Mouse (Mus musculus): ENCODE measurements around the gene Gemin8. TPM values are rescaled to one million over a fixed set of nuclear protein-coding genes. Genes with fewer than 3 reads are reported as not detected.

Gene Gemin8
- polyA plus RNA-seq, 1 experiment, result not detected

DNA sequence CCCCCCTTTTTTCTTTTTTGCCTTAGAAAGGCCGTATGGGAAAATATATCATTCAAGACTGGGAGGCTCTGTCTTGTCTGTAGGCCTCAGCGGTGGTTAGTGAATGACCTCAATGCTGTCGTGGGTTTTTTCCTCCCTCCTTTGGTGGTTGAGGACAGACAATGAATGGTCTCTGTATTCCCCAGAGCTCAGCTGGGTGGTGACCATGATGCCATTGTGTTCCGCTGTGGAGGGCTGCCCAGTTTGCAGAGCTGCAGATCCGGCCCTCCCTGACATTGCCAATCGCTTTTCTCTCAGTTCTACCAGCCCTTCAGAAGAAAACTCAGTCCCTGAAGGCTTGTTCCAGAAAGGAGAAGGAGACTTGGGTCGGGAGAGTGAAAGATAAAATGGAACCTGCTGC lies 3.5 kb downstream of the Gemin8 start:
- Histone ChIP-seq H3K4me1 (ENCODE audit: control insufficient read depth, insufficient read depth, low read length) (peaks cover 3% of the 10 kb centered on the region; the same call in 1 of the 2 replicates), H3K4me3 (ENCODE audit: insufficient read depth, low read depth, low read length) (no peak overlapping the region), H3K27ac (ENCODE audit: insufficient read depth, low read depth, low read length) (0 out of 2 replicates have a peak overlapping the region, but pooled peaks have one; percentile 73)
- WGBS, result 59% methylated on average over 7 of the region's 7 CpGs
- TF ChIP-seq CTCF (IDR thresholded peaks at IDR 0.05; ENCODE audit: insufficient read depth, low read depth, low read length) (no peak), POLR2A (IDR thresholded peaks at IDR 0.05; ENCODE audit: insufficient read depth, low read depth, low read length) (no peak)

DNA sequence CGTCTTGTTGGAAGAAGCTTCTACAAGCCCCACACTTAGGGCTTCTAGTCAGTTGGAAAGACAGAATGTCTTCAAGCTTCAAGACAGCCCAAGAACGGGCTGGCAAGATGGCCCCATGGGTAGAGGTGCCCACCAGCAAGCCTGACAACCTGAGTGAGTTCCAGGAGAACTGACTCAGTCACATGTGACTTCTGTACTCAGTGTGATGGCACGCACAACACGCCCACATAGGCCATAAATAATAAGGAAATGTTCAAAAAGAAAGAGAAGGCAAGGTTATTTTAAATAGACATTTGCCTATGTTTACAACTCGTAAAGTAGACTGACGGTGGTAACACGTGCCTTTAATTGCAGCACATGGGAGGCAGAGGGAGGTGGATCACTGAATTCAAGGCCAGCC lies 7.7 kb downstream of the Gemin8 start:
- no peak overlapping the region for H3K27ac ChIP-seq (ENCODE audit: insufficient read depth, low read depth, low read length)
- 95% methylated on average over 7 of the region's 7 CpGs for WGBS
- no peak overlapping the region for H3K4me3 ChIP-seq (ENCODE audit: insufficient read depth, low read depth, low read length)

DNA sequence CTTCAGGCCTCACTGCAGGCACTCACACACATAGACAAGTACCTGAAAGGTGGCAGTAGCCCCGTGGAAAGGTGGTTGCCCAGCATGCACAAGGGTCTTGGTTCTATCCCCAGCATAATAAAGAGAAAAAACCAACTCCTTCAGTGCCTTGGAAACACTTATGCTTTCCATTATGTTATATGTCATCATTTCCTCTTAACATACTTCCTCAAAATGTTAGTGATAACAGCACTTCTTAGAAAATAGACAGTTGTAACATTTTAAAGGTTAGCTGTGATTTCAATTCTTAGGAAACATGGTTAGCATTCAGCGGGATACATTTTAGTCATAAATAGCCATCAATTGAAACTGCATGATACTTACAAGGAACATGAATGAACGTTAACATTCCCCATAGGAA lies 12.8 kb downstream of the Gemin8 start:
- H3K4me1 ChIP-seq (ENCODE audit: control insufficient read depth, insufficient read depth, low read length), result 0 out of 2 replicates have a peak, but pooled peaks cover under 1% of the 10 kb centered on the region
- TF ChIP-seq POLR2A (IDR thresholded peaks at IDR 0.05; ENCODE audit: insufficient read depth, low read depth, low read length) (no peak), CTCF (IDR thresholded peaks at IDR 0.05; ENCODE audit: insufficient read depth, low read depth, low read length) (no peak)
- WGBS, result 89% methylated on average over 3 of the region's 3 CpGs
- H3K27ac ChIP-seq (ENCODE audit: insufficient read depth, low read depth, low read length), result no peak overlapping the region
- no peak overlapping the region for H3K4me3 ChIP-seq (ENCODE audit: insufficient read depth, low read depth, low read length)

More for the DNA sequence above, 7.7 kb downstream of the Gemin8 start:
- H3K4me1 ChIP-seq (ENCODE audit: control insufficient read depth, insufficient read depth, low read length), result no peaks in the 10 kb centered on the region
- TF ChIP-seq CTCF (IDR thresholded peaks at IDR 0.05; ENCODE audit: insufficient read depth, low read depth, low read length) (no peak), POLR2A (IDR thresholded peaks at IDR 0.05; ENCODE audit: insufficient read depth, low read depth, low read length) (no peak)

DNA sequence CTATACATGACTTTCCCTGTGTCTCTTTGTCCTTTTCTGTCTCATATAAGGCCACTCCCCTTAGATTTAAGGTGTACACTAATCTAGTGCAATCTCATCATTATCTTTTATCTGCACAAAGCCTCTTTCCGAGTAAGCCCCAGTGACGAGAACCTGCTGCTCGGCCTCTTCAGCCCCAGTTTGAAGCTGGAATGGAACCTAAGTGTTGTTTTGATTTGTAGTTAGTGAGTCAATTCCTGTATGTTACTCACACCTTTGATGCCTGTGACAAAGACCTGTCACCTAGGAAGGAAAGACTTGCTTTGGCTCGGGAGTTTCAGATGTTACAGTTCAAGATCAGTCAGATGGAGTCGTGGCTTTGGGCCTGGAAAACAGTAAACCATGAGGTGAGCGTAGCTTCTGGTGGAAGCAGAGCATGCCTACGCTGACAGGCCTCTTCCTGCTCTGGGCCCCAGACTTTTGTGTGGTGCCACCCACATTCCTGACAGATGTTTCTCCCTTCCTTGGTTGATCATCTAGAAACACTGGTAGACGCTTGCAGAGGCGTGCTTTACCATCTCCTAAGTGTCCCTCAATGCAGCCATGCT lies 15.2 kb downstream of the Gemin8 start:
- TF ChIP-seq CTCF (IDR thresholded peaks at IDR 0.05; ENCODE audit: insufficient read depth, low read depth, low read length) (no peak), POLR2A (IDR thresholded peaks at IDR 0.05; ENCODE audit: insufficient read depth, low read depth, low read length) (no peak)
- WGBS, result 91% methylated on average over 9 of the region's 9 CpGs

DNA sequence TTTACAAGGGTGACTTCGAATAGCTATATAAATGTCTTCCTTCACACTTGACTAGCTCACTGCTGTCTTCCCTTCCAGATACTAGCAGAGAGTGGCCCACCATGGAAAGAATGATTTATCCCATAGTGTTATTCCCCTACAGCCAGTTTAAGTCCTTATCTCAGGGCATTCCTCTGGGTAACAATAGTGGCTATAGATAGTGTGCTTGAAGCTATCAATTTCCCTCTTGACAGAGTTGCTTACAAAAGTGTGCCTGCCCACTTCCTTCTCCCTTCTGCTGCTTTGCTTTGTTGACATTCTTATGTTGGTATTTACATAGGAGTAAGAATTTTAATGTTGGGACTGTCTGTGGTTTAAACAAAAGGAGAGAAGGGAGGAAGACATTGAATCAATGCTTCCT lies 17.5 kb downstream of the Gemin8 start:
- 89% methylated on average over 1 of the region's 1 CpGs for WGBS
- no peak overlapping the region for H3K27ac ChIP-seq (ENCODE audit: insufficient read depth, low read depth, low read length)

More for the DNA sequence above, 15.2 kb downstream of the Gemin8 start:
- Histone ChIP-seq H3K4me1 (ENCODE audit: control insufficient read depth, insufficient read depth, low read length) (0 out of 2 replicates have a peak, but pooled peaks cover 2% of the 10 kb centered on the region), H3K27ac (ENCODE audit: insufficient read depth, low read depth, low read length) (no peak overlapping the region), H3K4me3 (ENCODE audit: insufficient read depth, low read depth, low read length) (no peak overlapping the region)

DNA sequence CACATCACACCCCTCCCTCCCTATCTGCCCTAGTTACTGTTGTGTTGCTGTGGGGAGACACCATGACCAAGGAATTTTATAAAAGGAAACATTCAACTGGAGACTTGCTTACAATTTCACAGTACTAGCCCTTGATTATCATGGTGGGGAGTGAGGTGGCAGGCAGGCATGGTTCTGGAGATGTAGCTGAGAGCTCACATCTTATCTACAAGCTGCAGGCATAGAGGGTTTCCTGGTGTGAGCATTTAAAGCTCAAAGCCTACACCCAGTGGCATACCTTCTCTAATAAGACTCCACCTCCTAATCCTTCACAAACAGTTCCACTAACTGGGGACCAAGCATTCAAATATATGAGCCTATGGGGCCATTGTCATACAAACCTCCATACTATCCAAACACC lies 26.1 kb downstream of the Gemin8 start:
- no peaks in the 10 kb centered on the region for H3K4me1 ChIP-seq (ENCODE audit: control insufficient read depth, insufficient read depth, low read length)
- no peak overlapping the region for H3K4me3 ChIP-seq (ENCODE audit: insufficient read depth, low read depth, low read length)
- TF ChIP-seq CTCF (IDR thresholded peaks at IDR 0.05; ENCODE audit: insufficient read depth, low read depth, low read length) (no peak), POLR2A (IDR thresholded peaks at IDR 0.05; ENCODE audit: insufficient read depth, low read depth, low read length) (no peak)
- H3K27ac ChIP-seq (ENCODE audit: insufficient read depth, low read depth, low read length), result no peak overlapping the region

More for the DNA sequence above, 17.5 kb downstream of the Gemin8 start:
- Histone ChIP-seq H3K4me3 (ENCODE audit: insufficient read depth, low read depth, low read length) (no peak overlapping the region), H3K4me1 (ENCODE audit: control insufficient read depth, insufficient read depth, low read length) (0 out of 2 replicates have a peak, but pooled peaks cover 2% of the 10 kb centered on the region)
- TF ChIP-seq POLR2A (IDR thresholded peaks at IDR 0.05; ENCODE audit: insufficient read depth, low read depth, low read length), result no peak
- TF ChIP-seq CTCF (IDR thresholded peaks at IDR 0.05; ENCODE audit: insufficient read depth, low read depth, low read length), result no peak

DNA sequence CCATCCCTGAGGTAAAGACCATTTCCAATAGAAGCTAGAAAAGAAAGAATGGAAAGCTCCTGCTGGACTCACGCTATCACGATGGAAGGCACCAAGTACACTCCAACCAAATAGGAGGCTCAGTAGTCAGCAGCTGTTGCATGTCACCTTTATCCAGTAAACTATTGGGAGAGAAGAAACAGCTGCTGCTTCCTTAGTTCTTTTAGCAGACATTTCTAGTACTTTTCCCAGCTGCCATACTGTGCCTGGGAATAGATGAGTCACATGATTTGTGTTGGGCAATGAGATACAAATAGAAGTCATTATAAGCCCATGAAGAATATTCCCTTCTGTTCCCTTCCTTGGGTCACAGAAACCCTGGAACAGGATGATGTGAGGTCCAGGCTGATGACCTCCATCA lies 28.0 kb downstream of the Gemin8 start:
- no peak for TF ChIP-seq CTCF (IDR thresholded peaks at IDR 0.05; ENCODE audit: insufficient read depth, low read depth, low read length)
- no peak for TF ChIP-seq POLR2A (IDR thresholded peaks at IDR 0.05; ENCODE audit: insufficient read depth, low read depth, low read length)
- WGBS, result 86% methylated on average over 2 of the region's 2 CpGs
- H3K4me1 ChIP-seq (ENCODE audit: control insufficient read depth, insufficient read depth, low read length), result no peaks in the 10 kb centered on the region
- H3K4me3 ChIP-seq (ENCODE audit: insufficient read depth, low read depth, low read length), result no peak overlapping the region
- no peak overlapping the region for H3K27ac ChIP-seq (ENCODE audit: insufficient read depth, low read depth, low read length)

DNA sequence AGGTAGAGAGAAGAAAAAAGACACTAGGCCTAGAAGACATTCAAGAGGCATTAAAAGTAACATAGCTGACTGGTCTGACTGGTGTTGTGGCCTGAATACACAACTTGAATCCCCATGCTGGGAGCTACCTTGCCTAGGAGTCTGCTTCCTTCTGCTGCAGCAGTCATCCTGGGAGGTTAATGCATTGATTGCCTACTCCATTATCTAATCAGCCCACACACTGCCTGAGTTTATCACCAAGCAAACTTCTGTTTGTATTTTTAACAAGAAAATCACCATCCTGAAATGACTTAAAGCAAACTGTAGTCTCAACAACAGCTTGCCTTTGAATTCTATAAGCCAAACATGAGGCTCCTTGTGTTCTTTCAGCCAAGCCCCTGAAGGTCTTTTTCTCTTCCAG lies 29.6 kb downstream of the Gemin8 start:
- no peak for TF ChIP-seq POLR2A (IDR thresholded peaks at IDR 0.05; ENCODE audit: insufficient read depth, low read depth, low read length)
- no peak for TF ChIP-seq CTCF (IDR thresholded peaks at IDR 0.05; ENCODE audit: insufficient read depth, low read depth, low read length)
- Histone ChIP-seq H3K27ac (ENCODE audit: insufficient read depth, low read depth, low read length) (no peak overlapping the region), H3K4me1 (ENCODE audit: control insufficient read depth, insufficient read depth, low read length) (no peaks in the 10 kb centered on the region), H3K4me3 (ENCODE audit: insufficient read depth, low read depth, low read length) (no peak overlapping the region)

DNA sequence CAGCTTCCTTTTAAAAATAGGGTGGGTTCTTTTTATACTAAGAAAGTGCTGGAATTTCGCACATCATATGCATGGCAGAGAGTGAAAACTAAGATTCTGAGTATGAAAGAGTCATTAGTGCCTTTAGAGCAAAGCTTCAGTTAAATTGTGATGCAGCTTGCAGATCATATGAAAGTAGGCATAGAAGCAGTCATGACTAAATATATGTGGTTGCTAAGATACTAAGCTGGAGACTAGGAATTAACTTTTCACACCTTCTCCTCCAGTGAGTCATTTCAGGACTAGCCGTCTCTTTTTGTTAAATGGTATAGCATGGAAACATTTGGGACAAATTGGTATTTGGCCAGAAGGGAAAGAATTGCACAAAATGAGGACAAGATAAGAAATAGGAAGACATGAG lies 44.3 kb downstream of the Gemin8 start:
- 63% methylated on average over 2 of the region's 2 CpGs for WGBS
- Histone ChIP-seq H3K27ac (ENCODE audit: insufficient read depth, low read depth, low read length) (no peak overlapping the region), H3K4me1 (ENCODE audit: control insufficient read depth, insufficient read depth, low read length) (no peaks in the 10 kb centered on the region), H3K4me3 (ENCODE audit: insufficient read depth, low read depth, low read length) (no peak overlapping the region)
- no peak for TF ChIP-seq POLR2A (IDR thresholded peaks at IDR 0.05; ENCODE audit: insufficient read depth, low read depth, low read length)
- no peak for TF ChIP-seq CTCF (IDR thresholded peaks at IDR 0.05; ENCODE audit: insufficient read depth, low read depth, low read length)
